Mouse (Mus musculus): ENCODE data around the gene Ccr9. TPM values are rescaled to one million over a fixed set of nuclear protein-coding genes. Genes with fewer than 3 reads are reported as not detected.
A peak's percentile ranks its signal among the peaks of the same experiment; 100 is the strongest.

Ccr9 gene
- total and polyA plus RNA-seq, 3 experiments: 0.04 to 0.09 TPM; not detected in 1

DNA sequence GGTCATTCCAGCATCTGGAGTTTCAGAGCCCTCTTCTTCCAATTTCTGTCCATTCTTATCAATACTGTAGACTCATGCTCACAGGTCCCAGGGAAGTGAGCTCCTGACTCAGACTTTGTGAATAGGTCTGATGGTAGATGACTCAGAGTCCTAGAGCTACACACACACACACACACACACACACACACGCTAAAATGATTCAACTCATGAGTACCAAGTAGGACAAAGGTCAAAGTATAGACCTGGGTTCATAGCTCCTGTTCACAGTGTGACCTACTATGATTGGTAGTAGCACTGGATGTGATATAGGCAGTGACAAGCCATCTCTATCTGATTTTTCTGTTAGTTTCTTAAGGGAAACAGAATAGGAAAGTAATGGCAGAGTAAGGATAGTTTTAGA lies 90.2 kb downstream of the Ccr9 start:
- Histone ChIP-seq H3K27me3 (replicated peaks) (no peaks in the 10 kb centered on the region), H3K9me3 (replicated peaks; ENCODE audit: low read length) (no peaks in the 10 kb centered on the region), H3K36me3 (replicated peaks in 1 of 2; ENCODE audit: control insufficient read depth in 1 of 2, insufficient read depth in 1 of 2, low read length in 1 of 2) (no peaks in the 10 kb centered on the region), H3K4me1 (ENCODE audit: control insufficient read depth in 1 of 2, insufficient read depth in 2 of 2) (peaks cover 10 to 36% of the 10 kb centered on the region in 2 experiments), H3K9ac (ENCODE audit: insufficient read depth, low read depth) (no peak overlapping the region), H3K79me2 (replicated peaks; ENCODE audit: control insufficient read depth, extremely low read depth, insufficient read depth, poor library complexity, severe bottlenecking) (no peaks in the 10 kb centered on the region), H3K4me3 (replicated peaks in 1 of 3; ENCODE audit: low read depth in 2 of 3, low read length in 2 of 3, poor library complexity in 1 of 3) (no peak overlapping the region), H3K4me2 (ENCODE audit: insufficient read depth, low read depth, poor library complexity, severe bottlenecking) (no peak overlapping the region), H3K27ac (ENCODE audit: insufficient read depth, low read depth) (no peak overlapping the region)
- no peak for DNase-seq (ENCODE audit: extremely low read depth)
- in situ Hi-C loops (cut with MboI; ENCODE audit: low pct_ligation_motif_present, low pct_unique_long_range_greater_than_20kb, low sequenced_read_pairs): loop anchor here (10.0 kb wide), 1 partner anchor 54 kb away; the partner anchor contains the start of gene Lztfl1
- no peak for TF ChIP-seq CTCF (conservative IDR thresholded peaks at IDR 0.05 in 1 of 2, IDR thresholded peaks at IDR 0.05 in 1 of 2; ENCODE audit: low read depth in 2 of 2, low read length in 2 of 2)
- TF ChIP-seq ETS1 (conservative IDR thresholded peaks at IDR 0.05; ENCODE audit: low read depth, low read length): no peak
- TF ChIP-seq TCF12 (IDR thresholded peaks at IDR 0.05; ENCODE audit: low read depth, low read length): no peak
- TF ChIP-seq JUN (IDR thresholded peaks at IDR 0.05; ENCODE audit: insufficient read depth, low read depth, low read length): no peak
- TF ChIP-seq JUND (conservative IDR thresholded peaks at IDR 0.05; ENCODE audit: low read depth, low read length): no peak
- no peak for TF ChIP-seq HCFC1 (IDR thresholded peaks at IDR 0.05; ENCODE audit: low read depth, low read length)
- TF ChIP-seq IRF4 (IDR thresholded peaks at IDR 0.05; ENCODE audit: low read depth, low read length): no peak
- no peak for TF ChIP-seq POLR2AphosphoS2 (IDR thresholded peaks at IDR 0.05; ENCODE audit: low read depth, low read length)
- no peak for TF ChIP-seq USF1 (IDR thresholded peaks at IDR 0.05; ENCODE audit: low read depth, low read length)
- TF ChIP-seq ZMIZ1 (IDR thresholded peaks at IDR 0.05; ENCODE audit: low read depth, low read length): no peak
- no peak for TF ChIP-seq TBP (conservative IDR thresholded peaks at IDR 0.05; ENCODE audit: low read depth, low read length)
- TF ChIP-seq BHLHE40 (IDR thresholded peaks at IDR 0.05; ENCODE audit: low read depth, low read length): no peak
- TF ChIP-seq MYC (IDR thresholded peaks at IDR 0.05; ENCODE audit: low read depth, low read length): no peak
- TF ChIP-seq MAFK (IDR thresholded peaks at IDR 0.05; ENCODE audit: insufficient replicate concordance, low read length): no peak
- TF ChIP-seq RCOR1 (conservative IDR thresholded peaks at IDR 0.05; ENCODE audit: low read depth, low read length): no peak
- no peak for TF ChIP-seq CHD1 (IDR thresholded peaks at IDR 0.05; ENCODE audit: low read depth, low read length)
- dilution Hi-C loops (cut with MboI; ENCODE audit: extremely low pct_ligation_motif_present, extremely low pct_unique_long_range_greater_than_20kb, low sequenced_read_pairs): no loop called here

DNA sequence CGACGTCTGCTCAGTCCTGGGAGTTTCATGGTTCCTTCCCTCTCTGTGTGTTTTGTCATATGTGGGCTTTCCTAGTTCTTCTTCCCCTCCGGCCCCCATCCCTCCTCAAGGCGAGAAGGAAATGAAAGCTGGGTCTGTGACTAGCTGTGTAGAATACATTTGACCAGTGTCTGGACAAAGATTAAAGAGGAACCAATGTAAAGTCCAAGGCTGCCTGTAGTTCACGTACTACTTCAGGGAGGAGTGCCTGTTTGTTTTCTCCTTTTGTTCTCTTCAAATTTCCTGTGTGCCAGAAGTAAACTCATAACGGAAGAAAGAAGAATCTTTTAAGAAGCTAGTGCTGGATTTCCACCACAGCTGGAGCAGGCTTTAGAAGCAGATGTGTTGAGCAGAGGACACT lies 91.3 kb downstream of the Ccr9 start:
- Histone ChIP-seq H3K36me3 (replicated peaks in 1 of 2; ENCODE audit: control insufficient read depth in 1 of 2, insufficient read depth in 1 of 2, low read length in 1 of 2) (no peaks in the 10 kb centered on the region), H3K79me2 (replicated peaks; ENCODE audit: control insufficient read depth, extremely low read depth, insufficient read depth, poor library complexity, severe bottlenecking) (no peaks in the 10 kb centered on the region), H3K27me3 (replicated peaks) (no peaks in the 10 kb centered on the region), H3K9ac (ENCODE audit: insufficient read depth, low read depth) (0 out of 2 replicates have a peak overlapping the region, but pooled peaks have one; percentile 35), H3K4me3 (replicated peaks in 1 of 3; ENCODE audit: low read depth in 2 of 3, low read length in 2 of 3, poor library complexity in 1 of 3) (no peak overlapping the region), H3K4me1 (ENCODE audit: control insufficient read depth in 1 of 2, insufficient read depth in 2 of 2) (peaks cover 10 to 30% of the 10 kb centered on the region in 2 experiments), H3K27ac (ENCODE audit: insufficient read depth, low read depth) (no peak overlapping the region), H3K9me3 (replicated peaks; ENCODE audit: low read length) (no peaks in the 10 kb centered on the region), H3K4me2 (ENCODE audit: insufficient read depth, low read depth, poor library complexity, severe bottlenecking) (peak overlapping the region; percentile 83)
- TF ChIP-seq MAZ (IDR thresholded peaks at IDR 0.05; ENCODE audit: low read depth, low read length) (0 out of 2 replicates have a peak, but pooled peaks have one; percentile 28), PAX5 (IDR thresholded peaks at IDR 0.05; ENCODE audit: low read length) (no peak)
- in situ Hi-C loops (cut with MboI; ENCODE audit: low pct_ligation_motif_present, low pct_unique_long_range_greater_than_20kb, low sequenced_read_pairs): loop anchor here (10.0 kb wide), 1 partner anchor 55 kb away; the partner anchor contains the start of gene Lztfl1
- dilution Hi-C loops (cut with MboI; ENCODE audit: extremely low pct_ligation_motif_present, extremely low pct_unique_long_range_greater_than_20kb, low sequenced_read_pairs): no loop called here
- no peak for DNase-seq (ENCODE audit: extremely low read depth)
